Mouse (Mus musculus): ENCODE data around the gene Ncoa3.
A peak's percentile ranks its signal among the peaks of the same experiment; 100 is the strongest.

The Ncoa3 gene

DNA sequence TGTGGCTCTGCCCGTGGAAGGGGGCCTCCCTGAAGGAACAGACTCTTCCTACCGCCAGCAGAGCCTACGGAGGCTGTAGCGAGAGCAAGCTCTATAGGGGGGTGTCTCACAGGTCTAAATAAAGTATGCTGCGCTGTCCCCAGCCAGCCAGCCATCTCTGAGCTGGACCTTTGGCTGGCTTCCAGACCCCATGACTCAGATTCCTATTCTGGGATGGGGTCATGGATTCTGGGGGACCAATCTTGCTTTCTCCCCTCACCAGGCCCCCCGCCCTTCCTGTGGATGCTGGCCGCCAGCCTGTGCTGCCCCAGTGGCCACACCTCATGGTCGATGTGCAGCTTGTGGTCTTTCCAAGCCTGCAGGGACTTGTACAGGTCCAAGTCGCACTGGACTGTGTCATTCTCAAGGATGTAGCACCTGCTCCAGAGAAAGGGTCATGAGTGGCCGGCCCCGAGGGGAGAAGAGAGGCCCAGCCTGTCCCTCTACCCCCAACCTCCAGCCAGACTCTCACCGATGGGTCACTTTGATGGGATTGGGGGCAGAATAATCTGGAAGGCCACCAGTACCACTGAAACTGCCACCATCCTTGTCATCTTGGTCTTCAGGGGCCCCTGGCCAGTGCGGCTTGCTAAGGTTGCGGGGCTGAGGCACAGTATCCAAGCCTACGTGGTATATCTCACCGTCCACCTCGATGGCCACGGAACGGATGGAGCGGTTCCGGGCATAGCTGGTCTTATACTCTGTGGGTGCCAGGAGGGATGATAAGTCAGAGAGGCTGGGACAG lies 88.7 kb downstream of the Ncoa3 start:
- peak; percentile 55 for DNase-seq

DNA sequence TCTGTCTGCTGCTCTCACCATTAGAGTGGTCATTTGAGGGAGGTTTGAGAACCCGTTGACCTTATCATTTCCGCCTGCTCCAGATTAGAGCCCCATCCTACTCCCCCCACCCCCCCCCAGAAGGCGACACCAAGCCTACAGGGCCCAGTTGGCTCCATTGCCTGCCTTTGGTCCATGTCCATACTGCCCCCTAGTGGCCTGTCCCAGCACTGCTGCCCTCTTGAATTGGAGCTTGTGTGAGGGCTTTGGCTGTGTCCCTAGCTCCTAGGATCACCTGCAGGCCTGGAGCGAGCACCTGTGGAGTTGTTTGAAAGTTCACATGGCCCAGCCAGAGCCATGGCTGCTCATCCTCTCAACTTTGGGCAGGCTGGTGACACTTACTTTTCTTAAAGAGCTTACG lies 89.8 kb downstream of the Ncoa3 start:
- peak; percentile 86 for DNase-seq

DNA sequence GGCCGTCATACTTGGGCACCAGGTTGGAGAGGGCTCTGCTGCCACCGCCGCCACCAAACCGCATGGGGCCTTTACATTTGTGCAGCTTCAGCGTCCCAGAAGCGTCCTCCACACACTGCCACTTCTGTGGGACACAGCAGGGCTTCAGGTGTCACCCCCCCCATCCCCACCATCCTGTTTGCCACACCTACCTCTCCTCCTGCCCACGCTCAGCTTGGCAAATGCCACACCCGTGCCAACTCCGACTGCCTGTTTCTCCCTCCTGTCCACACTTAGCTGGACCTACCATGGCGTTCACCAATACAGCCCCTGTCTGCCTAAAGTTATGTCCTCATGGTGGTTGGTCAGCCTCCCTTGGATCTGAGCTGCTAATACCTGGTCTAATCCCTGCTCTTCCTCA lies 90.2 kb downstream of the Ncoa3 start:
- DNase-seq = no peak

DNA sequence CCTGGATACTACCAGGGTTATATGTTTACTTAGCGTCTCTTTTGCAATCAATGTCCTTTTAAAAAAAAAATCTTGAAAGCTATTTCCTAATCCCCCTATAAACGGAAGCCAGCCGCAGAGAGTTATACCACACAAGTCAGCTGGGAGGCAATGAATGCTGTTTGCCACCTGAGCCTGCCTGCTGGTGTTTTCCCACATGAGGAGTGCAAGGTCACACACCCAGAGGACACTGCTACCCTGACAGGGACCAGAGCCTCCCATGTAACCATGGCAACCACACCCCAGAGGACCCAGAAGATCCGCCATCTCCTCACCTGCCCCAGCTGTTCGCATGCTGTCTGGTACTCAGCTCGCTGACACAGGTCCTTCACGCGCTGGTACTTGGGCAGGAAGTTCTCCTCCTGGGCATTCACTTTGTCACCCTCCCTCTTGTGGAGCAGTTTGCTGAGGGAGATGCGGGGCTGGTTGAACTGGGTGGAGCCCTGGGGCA lies 91.2 kb downstream of the Ncoa3 start:
- peak; percentile 17 for DNase-seq

DNA sequence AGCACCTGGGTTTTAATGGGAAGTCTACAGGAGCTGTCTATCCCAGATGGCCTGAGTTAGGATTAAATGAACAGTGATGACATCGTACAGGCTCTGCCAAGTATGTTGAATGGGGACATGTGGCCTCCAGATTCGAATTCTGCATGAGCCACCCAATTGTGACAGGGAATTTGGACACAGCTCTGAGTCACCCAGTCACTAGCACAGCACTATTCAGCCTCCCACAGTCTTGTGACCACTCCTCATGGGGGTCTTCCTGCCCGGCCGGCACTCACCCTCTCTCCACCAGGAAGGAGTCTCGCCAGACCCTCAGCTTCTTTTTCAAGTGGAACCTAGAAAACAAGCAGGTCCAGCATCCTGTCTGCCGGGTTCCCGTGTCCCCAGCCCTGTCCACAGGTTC lies 91.7 kb downstream of the Ncoa3 start:
- DNase-seq = no peak

DNA sequence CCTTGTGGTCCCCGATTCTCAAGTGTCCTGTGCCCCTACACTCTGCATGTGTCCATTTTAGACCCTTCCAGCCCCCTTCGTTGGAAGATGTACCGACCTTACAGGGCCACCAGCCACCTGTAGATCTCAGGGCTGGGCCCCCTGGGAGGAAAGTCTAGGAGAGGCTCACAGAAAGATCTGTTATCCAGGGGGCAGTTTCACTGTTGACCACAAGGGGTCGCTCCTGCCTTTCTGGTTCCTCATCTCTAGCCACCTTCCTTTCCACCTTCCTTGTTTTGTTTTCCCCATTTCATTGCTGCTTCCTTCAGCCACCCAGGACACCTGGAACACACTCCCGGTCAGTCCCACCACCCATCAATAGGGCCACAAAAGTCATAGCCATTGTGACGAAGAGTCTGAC lies 92.5 kb downstream of the Ncoa3 start:
- DNase-seq = peak; percentile 77

DNA sequence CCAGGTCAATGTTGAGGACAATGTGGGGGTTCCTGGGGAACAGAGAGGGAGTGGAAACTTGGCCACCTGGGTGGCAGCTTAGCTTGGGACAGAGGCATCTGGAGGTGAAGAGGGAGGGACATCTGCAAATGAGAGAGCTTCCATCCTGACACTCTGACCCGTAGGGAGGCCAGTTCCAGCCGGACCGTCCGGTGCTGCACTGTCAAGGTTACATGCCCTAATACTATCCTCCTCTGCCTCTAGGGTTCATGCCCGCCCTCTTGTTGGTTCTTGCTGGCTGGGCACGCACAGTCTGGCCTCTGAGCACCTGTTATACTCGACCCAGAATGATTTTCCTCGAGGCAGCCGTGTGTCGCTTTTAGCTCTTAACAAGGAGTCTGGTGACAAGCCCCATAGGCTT lies 93.3 kb downstream of the Ncoa3 start:
- no peak for DNase-seq

DNA sequence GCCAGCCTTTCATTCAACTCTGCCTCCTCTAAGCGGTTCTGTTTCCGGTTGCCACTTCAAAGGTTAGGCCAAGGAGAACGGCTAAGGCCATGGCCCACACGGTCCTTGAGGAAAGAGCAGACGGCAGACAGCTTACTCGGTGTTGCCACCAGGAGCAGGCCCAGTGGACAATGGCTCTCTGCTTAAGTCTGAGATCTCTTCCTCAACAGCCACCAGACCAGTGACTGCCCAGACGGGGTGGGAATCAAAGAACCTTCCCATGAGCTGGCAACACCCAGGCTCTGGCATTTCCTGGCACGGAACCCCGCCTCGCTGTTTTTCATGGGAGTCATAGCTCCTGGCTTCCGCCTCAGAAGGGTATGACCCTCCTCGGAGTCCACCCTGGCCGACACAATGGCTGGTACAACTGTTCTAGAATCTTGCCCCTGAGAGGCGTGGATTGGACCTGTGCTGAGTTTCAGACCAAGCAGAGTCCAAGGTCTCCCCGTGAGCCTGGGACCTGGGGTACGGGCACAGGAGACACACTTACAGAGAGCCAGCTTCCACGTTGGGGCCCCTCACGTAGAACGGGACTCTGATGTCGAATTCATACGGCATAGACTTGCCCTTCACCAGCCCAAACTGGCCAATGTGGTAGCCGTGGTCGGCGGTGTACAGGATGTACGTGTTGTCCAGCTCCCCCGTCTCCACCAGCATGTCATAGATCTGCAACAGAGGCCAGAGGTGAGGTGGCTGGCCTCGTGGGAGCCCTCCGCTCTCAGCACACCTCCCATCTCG lies 94.2 kb downstream of the Ncoa3 start:
- no peak for DNase-seq

DNA sequence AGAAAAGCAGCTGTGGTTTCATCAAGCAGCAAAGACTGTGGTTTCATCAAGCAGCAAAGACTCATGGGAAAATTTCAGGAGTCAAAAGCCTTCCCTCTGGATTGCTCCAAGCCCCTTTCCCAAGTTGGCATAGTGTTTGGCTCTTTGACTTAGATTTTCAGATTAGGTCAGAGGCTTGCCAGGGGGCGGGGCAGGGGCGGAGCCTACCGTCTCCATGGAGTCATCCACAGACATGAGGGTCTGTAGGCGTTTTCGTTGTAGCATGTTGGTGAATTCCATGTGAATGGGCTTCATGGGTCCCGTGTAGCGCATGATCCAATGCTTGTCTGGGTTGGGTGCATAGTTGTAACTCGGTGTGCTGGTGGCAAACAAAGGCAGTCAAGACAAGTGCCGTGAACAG lies 96.6 kb downstream of the Ncoa3 start:
- DNase-seq = no peak

DNA sequence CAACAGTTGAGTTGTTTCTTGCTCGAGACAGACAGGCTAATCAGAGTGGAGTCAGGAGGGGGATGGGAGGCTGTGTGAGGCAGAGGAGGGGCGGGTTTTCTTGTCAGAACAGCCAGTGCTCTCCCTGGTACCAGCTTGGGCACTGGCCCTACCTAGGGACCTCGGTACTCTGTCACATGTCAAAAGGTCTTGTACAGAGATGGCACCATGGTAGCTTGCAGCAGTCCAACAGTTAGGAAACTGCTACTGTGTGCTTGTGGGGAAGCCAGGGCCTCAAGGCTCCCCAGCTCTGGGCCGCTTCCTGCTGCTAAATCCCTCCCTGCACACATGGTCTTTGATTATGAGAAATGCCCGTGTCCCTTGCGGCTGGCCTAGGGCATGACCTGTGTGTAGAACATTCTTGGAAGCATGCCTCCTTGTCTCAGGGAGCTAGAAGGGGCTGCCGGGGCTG lies 97.7 kb downstream of the Ncoa3 start:
- DNase-seq = no peak

DNA sequence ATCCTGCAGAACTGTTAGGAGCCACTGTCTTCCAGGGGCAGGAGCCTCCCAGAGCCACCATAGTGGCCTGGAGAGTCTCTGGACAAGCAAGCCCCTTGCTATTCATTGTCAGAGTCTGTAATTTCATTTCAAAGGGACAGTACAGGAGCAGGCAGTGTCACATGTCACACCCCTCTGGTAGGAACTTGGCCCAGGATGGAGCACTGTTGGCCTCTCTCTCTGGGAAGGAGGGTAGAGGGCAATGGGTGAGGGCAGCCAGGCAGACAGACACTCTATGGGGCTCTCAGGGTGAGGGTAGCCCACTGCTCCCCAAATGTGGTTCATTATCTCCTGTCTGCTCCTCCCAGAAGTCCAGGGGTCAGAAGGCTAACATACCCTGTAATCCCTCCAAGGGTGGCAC lies 99.2 kb downstream of the Ncoa3 start:
- DNase-seq = no peak

DNA sequence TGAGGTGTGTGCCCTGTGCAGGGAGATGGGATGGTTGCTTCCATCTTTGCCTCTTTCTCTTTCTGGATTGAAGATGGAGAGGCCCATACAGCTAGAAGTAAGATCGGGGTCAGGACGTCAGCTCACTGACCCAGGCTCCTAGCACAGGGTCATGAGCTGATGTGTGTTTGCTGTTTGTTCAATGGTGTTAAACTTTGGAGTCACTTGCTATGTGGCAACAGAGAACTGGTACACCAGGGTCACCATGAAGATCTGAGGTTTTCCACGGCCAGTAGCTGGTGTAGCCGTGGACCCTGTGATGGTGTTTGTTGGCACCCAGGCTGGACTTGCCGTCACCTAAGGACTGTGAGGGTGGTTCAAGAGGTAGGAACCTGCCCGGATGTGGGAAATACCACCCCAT lies 100.0 kb downstream of the Ncoa3 start:
- DNase-seq = no peak

DNA sequence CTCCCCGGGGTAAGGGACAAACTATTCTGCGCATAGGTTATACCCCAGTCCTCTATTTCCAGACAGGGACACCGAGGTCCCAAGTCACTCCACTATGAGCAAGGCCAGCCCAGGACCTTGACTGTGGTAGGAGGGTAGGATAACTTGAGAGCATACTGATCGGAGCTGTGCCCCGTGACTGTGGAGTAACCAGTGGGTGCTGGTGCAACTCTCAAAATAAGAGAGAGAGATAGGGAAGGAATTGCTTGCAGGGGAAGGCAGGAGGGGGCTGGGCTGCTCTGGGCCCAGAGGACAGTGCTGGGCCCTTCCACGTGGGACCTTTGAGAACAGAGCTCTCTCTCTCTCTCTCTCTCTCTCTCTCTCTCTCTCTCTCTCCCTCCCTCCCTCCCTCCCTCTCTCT lies 103.9 kb downstream of the Ncoa3 start:
- no peak for DNase-seq

DNA sequence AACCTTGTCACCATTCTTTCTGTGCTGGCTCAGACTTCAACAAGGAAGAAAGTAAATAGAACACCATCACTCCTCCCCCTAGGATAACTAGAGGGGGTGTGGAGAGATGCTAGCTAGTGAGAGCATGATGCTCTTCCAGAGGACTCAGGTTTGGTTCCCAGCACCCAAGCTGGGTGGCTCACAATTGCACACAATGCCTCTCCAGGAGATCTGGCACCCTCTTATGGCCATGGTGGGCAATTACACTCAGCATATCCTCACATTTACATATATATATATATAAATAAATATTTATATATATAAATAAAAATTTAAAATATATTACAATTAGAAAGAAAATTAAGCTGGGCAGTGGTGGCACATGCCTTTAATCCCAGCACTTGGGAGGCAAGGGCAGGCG lies 104.4 kb downstream of the Ncoa3 start:
- no peak for DNase-seq

DNA sequence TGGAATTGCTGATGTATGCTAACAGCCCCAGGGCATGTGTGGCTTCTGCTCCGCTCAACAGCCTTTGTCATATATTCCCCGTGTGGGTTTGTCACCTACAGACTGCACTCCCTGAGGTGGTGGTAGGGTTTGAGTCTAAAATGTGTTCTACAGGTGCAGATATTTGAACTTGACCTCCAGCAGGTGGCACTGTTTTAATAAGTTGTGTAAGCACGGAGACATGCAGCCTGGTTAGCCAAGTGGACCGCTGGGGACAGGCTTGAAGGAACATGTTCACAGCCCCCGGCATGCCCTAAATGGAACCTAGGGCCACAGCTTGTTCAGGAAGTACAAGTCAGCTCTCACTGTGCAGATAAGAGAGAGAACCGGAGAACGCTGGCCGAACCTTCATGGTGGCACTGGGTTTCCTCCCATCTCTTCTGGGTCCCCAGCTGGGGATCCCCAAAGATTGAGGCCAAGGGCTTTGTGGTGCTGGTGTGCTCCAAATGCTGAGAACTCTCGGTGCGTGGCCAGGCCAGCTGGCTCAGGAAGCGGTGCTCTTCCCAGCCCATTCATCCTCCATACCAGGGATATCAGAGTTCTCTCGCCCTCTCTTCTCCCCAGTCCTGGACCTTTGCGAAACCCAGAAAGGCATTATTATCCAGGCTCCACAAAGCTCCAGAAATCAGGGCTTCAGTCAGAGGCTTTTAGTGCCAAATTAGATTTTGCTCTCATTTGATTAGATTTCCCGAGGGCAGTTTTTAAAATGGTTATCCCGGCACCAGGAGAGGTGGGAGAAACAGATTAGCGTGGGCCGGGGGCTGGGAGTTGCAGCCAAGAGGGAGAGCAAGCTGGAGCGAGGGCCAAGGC lies 105.2 kb downstream of the Ncoa3 start:
- DNase-seq = peak; percentile 63

DNA sequence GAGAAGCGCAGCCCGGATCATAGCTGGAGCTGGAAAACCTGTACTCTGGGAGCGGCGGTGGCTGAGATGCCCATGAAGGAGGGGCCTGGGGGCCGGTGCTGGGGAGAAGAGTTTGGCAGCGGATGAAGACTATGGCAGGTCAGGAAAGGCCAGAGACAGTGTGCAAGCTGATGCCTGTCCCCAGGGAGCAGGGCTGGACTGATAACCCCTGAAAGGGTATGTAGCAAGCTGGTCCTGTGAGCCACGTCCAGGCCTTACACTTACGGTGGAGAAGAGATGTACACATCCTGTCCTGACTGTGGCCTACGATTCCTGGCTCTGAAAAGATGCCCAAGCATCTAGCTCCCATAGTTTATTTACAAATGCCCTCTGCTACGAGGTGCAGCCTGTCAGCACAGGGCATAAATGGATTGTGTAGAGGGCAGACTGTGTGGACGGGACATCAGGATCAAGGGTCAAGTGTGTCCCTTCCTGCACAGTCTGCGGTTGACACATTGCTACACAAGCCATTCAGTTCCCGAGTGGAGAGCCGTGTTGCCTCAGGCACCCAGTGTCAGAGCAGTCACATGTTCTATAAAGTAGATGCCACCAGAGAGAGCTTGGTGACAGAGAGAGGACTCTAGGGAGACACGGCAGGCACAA lies 106.0 kb downstream of the Ncoa3 start:
- DNase-seq = no peak

DNA sequence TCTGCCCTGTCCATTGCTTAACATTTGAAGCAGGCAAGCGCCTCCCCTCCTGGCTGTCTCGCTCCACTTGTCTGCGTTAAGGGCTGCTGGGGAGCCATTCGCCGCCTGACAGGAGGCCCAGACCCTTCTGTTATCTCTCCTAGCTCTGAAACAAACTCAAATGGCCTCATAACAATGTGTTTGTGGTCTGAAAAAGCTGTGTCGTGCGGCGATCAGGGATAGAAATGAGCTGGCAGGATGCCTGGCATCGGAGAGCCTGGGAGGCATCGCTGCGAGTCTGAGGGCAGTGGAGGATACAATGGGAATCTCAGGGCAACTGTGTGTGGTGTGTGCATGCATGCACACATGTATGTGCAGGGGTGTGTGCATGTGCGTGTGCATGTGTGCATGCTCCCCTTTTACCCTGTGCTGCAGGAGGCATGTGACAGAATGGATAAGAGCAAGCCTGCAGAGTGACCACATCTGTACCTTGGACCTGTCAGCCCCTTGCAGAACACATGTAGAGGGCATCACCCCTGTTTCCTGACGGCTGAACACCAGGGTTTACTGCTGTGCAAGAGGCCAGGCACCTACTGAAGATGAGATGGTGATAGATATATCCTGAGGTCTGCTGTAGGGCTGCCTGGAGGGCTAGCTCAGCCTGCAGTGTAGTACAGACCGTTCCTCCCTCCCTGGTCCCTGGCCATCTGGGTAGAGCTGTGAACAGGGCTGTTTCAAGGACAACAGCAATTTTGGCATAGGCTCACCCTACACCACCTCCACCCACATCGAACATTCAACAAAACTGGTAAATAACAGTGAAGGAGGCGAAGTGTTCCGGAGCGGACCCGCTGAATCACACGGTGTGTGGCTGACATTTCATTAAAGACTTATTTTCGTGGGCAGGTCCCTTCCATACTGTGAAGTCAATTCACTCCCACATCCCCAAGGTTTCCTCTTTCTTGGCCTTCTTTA lies 108.2 kb downstream of the Ncoa3 start:
- DNase-seq = no peak

DNA sequence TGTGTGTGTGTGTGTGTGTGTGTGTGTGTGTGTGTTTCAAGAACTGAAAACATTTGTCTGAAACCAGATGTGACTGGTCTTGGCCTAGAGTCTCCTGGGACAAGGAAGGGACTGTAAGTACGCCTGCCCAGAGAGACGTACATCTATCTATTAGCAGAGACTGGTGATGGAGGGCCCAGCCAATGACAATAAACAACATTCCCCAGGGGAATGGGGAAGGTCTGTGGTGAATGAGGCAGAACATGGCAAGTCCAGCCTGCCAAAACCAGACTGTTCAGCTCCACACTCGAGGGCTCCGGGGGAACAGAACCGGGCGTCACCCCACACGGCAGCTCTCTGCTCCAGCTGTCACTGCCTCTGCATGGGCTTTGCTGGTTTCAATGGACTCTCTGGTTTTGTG lies 110.5 kb downstream of the Ncoa3 start:
- no peak for DNase-seq

DNA sequence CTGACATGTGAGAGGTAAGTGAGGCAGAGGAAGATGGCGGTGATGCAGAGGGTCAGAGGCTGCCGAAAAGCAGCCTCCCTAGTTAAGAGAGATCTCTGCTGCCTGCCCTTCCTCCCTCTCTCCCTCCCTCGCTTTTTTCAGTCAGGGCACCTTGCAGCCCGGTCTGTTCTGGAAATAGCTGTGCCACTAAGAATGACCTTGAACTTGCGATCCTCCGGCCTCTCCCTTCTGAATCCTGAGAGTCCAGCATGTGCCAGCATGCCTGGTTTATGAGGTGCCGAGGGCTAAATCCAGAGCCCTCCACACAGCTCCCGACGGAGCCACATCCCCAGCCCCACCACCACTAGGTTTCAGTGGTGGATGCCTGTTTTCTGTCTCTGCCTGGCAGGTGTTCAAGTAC lies 113.5 kb downstream of the Ncoa3 start:
- DNase-seq = no peak

DNA sequence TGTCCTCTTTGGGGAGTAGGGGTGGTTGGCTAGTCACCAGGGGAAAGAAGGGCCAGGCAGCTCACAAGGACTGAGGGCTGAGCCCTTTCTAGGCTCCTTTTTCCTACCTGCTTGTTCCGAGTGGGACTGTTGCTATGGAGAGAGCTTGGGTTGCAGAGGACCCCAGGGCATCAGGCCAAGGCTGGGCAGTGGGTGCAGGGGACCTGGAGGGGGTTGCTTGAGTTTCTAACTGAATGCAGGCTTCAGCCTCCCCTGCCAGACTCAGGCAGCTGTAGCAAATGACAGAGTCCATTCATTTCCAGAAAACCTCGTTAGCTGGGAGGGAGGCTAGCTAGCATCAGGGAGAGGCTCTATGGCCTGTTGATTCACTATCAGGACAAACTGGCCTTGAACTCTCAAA lies 114.2 kb downstream of the Ncoa3 start:
- no peak for DNase-seq

DNA sequence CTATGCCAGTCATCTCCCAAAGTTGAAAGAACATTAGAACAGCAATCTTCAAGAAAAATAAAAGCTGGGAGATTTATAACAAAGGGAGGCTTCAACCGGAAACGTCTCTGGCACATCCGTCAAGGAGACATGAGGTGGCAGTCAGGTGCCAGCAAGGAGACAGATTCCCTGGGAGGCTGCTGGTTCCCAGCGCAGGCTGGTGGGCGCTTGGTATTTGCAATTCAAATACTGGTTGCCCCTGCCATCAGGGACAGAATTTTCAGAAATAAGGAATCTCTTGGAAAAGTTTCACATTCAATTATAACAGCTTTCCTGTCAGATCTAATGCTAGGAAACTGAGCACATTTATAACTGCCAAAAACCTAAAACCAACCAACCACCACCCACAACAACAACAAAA lies 115.5 kb downstream of the Ncoa3 start:
- no peak for DNase-seq

DNA sequence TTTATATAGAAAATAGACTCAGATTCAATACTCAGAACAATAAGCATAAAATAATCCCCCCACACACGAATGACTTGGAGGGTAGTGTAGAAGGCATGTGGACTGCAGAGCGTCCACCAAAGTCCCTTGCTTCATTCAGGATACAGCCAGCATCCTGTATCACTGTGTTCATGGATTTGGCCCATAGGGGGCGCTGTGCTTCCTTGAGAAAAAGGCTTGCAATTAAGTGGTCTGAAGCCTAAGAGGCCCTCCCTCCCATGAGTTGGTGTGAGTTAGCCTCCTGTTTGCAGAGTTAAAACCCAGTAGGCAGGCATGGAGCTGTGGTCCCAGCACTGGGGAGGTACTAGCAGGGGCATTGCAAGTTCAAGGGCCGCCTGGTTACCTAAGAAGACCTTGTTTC lies 115.9 kb downstream of the Ncoa3 start:
- DNase-seq = peak; percentile 93
